Mouse (Mus musculus): Measurements from ENCODE around the gene Comtd1. TPM values are rescaled to one million over a fixed set of nuclear protein-coding genes. Genes with fewer than 3 reads are reported as not detected.

The Comtd1 gene
- polyA plus RNA-seq, 1 experiment from 2014 or later = 59.0 TPM

GRCm38 (mm10) chr14:21854271-21854670, 5.5 kb upstream of the Comtd1 start:
- Histone ChIP-seq H3K9me3 (ENCODE audit: control insufficient read depth, low read length) (no peaks in the 10 kb centered on the region), H3K27me3 (replicated peaks; ENCODE audit: control insufficient read depth, insufficient read depth, low read length) (no peaks in the 10 kb centered on the region), H3K4me1 (replicated peaks; ENCODE audit: control insufficient read depth, insufficient read depth, low read length) (peaks cover 39% of the 10 kb centered on the region), H3K36me3 (ENCODE audit: control insufficient read depth, insufficient read depth, low read length) (no peaks in the 10 kb centered on the region), H3K4me2 (peak overlapping the region; percentile 56), H3K4me3 (ENCODE audit: low read depth, low read length) (no peak overlapping the region), H3K9ac (ENCODE audit: low read depth, low read length) (no peak overlapping the region; the same call in 1 of the 2 replicates), H3K27ac (ENCODE audit: low read depth, low read length) (no peak overlapping the region)
- no peak for ATAC-seq (replicated peaks; ENCODE audit: low FRiP score)
- 63% methylated on average over 9 of the region's 9 CpGs for WGBS
- DNase-seq (ENCODE audit: low spot score) = no peak

GRCm38 (mm10) chr14:21853456-21854109, 4.8 kb upstream of the Comtd1 start:
- peak overlapping the region; percentile 23; the same call in 1 of the 2 replicates for H3K27ac ChIP-seq (ENCODE audit: low read depth, low read length)
- no peaks in the 10 kb centered on the region for H3K27me3 ChIP-seq (replicated peaks; ENCODE audit: control insufficient read depth, insufficient read depth, low read length)
- no peaks in the 10 kb centered on the region for H3K36me3 ChIP-seq (ENCODE audit: control insufficient read depth, insufficient read depth, low read length)
- DNase-seq (ENCODE audit: low spot score) (peak; percentile 77), ATAC-seq (replicated peaks; ENCODE audit: low FRiP score) (peak; percentile 42)
- H3K9ac ChIP-seq (ENCODE audit: low read depth, low read length) = peak overlapping the region; percentile 28
- 6% methylated on average over 17 of the region's 17 CpGs for WGBS
- peaks cover 42% of the 10 kb centered on the region for H3K4me1 ChIP-seq (replicated peaks; ENCODE audit: control insufficient read depth, insufficient read depth, low read length)
- peak overlapping the region; percentile 56 for H3K4me2 ChIP-seq
- H3K9me3 ChIP-seq (ENCODE audit: control insufficient read depth, low read length) = no peaks in the 10 kb centered on the region
- peak overlapping the region; percentile 5; the same call in 1 of the 2 replicates for H3K4me3 ChIP-seq (ENCODE audit: low read depth, low read length)

DNA sequence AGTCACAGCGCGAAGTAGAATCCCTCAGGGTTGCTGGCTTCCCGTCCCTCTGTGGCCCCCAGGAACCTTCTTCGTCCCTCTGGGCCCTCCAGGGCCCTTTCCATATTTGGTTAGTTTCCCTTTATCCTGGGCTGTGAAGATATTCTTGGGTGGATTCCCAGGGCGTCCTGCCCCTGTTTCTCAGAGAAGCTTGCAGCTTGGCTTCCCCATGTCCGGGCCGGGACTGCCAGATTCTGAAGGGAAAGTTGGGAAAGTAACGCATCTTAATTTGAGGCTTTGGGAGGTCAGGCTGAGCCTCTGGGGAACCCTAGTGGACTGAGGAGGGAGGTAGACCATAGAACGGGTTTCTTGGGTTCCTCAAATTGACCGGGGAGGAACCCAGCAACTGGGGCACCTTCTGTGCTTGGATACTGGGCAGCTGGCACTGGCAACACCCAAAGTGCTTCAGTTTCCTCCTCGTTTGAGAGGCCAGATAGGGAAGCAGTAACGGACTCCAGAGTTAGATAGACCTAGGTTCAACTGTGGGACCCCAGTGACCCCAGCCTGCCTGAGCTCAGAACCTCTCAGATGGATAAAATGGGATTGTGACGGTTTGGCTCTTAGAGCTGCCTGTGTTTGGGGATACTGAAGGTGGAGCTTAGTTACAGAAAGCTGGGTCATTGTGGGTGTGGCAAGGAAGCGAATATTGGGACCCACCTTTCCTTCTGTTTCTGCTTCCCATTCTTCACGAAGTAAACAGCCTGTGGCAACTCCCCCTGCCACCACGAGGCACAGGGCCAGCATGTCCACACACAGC, 3.4 kb upstream of the Comtd1 start:
- H3K4me2 ChIP-seq = no peak overlapping the region
- no peak for DNase-seq (ENCODE audit: low spot score)

DNA sequence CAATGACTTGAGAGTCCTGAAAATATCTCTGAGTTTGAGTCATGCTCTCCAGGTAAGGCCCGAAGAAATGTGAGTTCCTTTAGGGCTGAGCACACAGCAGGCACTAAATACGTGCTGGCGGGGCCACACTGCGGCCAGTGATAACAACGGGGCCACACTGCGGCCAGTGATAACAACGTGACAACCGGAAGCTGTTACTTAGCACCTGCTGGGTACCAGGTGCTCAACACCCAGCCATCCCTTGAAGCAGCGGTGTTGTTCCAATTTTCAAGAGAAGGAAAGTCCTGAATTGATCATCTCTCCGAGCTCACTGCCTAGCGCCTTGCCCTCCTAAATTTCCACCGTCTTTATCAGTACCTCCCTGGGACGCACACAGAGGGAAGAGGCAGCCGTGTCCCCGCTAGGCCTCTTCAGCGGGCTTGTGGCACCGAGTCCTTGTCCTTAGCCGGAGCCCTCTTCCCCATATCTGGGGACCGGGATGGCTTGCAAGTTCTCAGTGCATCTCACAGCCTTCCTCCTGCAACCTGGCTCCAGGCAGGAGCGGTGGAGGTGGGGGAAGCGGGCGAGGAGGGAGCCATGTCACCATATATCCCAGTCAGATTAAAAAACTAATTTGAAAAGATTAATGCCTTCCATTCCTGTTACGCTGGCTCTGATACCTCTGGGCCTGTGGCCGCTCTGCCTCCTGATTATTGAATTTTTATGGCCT, 1.8 kb upstream of the Comtd1 start:
- peaks cover 56% of the 10 kb centered on the region for H3K4me1 ChIP-seq (replicated peaks; ENCODE audit: control insufficient read depth, insufficient read depth, low read length)
- H3K4me2 ChIP-seq = peak overlapping the region; percentile 43
- peaks cover 4% of the 10 kb centered on the region; the same call in 1 of the 2 replicates for H3K36me3 ChIP-seq (ENCODE audit: control insufficient read depth, insufficient read depth, low read length)
- no peak for DNase-seq (ENCODE audit: low spot score)
- H3K9ac ChIP-seq (ENCODE audit: low read depth, low read length) = no peak overlapping the region
- H3K27ac ChIP-seq (ENCODE audit: low read depth, low read length) = peak overlapping the region; percentile 83
- ATAC-seq (replicated peaks; ENCODE audit: low FRiP score) = peak; percentile 54
- H3K9me3 ChIP-seq (ENCODE audit: control insufficient read depth, low read length) = no peaks in the 10 kb centered on the region
- H3K4me3 ChIP-seq (ENCODE audit: low read depth, low read length) = no peak overlapping the region
- H3K27me3 ChIP-seq (replicated peaks; ENCODE audit: control insufficient read depth, insufficient read depth, low read length) = no peaks in the 10 kb centered on the region
- 49% methylated on average over 24 of the region's 24 CpGs for WGBS

More for the DNA sequence above, 3.4 kb upstream of the Comtd1 start:
- Histone ChIP-seq H3K36me3 (ENCODE audit: control insufficient read depth, insufficient read depth, low read length) (no peaks in the 10 kb centered on the region), H3K4me1 (replicated peaks; ENCODE audit: control insufficient read depth, insufficient read depth, low read length) (peaks cover 48% of the 10 kb centered on the region), H3K9ac (ENCODE audit: low read depth, low read length) (no peak overlapping the region), H3K27ac (ENCODE audit: low read depth, low read length) (peak overlapping the region; percentile 13), H3K4me3 (ENCODE audit: low read depth, low read length) (no peak overlapping the region), H3K9me3 (ENCODE audit: control insufficient read depth, low read length) (no peaks in the 10 kb centered on the region), H3K27me3 (replicated peaks; ENCODE audit: control insufficient read depth, insufficient read depth, low read length) (no peaks in the 10 kb centered on the region)
- ATAC-seq (replicated peaks; ENCODE audit: low FRiP score) = no peak
- 67% methylated on average over 16 of the region's 16 CpGs for WGBS

- Histone ChIP-seq H3K4me1 (replicated peaks; ENCODE audit: control insufficient read depth, insufficient read depth, low read length) (peaks cover 56% of the 10 kb centered on the region), H3K27me3 (replicated peaks; ENCODE audit: control insufficient read depth, insufficient read depth, low read length) (no peaks in the 10 kb centered on the region), H3K36me3 (ENCODE audit: control insufficient read depth, insufficient read depth, low read length) (peaks cover 10% of the 10 kb centered on the region; the same call in 1 of the 2 replicates), H3K4me3 (ENCODE audit: low read depth, low read length) (no peak overlapping the region), H3K9ac (ENCODE audit: low read depth, low read length) (no peak overlapping the region), H3K9me3 (ENCODE audit: control insufficient read depth, low read length) (no peaks in the 10 kb centered on the region), H3K27ac (ENCODE audit: low read depth, low read length) (peak overlapping the region; percentile 83), H3K4me2 (peak overlapping the region; percentile 43)
- ATAC-seq (replicated peaks; ENCODE audit: low FRiP score) (peak; percentile 32), DNase-seq (ENCODE audit: low spot score) (peak; percentile 55)
- WGBS = 76% methylated on average over 13 of the region's 13 CpGs
Observed at GRCm38 (mm10) chr14:21849524-21850418, 994 bp upstream of the Comtd1 start.

DNA sequence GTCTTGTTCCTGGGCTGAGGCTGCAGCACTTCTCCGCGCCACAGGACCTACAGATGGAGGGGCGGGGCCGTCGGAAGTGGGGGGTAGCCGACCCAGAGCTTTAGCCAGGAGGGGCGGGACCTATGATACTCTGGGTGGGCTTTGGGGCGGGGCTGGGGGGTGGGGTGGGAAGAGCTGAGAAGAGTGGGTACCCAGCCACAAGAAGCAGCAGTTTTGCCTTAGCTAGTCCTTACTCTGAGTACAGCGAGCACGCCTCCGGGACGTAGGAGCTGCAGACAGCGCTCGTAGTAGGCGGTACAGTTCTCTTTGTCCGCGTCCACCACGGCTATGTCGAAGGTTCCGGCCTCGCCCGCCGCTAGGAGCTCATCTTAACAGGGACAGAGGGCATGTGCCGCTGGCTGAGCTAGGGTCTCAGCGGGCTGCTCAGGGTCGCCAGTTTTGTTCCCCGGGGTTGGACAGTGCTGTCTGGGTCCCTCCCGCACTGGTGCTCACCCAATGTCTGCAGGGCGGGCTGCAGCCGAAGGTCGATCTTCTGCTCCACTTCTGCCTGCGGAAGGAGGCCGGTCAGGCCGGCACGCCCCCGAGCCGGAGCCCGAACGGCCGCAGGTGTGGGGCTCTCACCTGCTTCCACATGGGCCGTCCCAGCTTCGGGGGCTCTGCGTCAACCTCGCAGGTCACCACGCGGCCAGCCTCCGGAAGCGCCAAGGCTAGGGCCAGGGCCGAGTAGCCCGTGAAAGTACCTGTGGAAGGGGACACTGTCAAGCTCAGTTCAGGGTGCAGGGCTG, 1.2 kb downstream of the Comtd1 start:
- peak; percentile 27 for ATAC-seq (replicated peaks; ENCODE audit: low FRiP score)
- no peaks in the 10 kb centered on the region for H3K9me3 ChIP-seq (ENCODE audit: control insufficient read depth, low read length)
- peak; percentile 79 for DNase-seq (ENCODE audit: low spot score)
- peak overlapping the region; percentile 99 for H3K4me2 ChIP-seq
- H3K27ac ChIP-seq (ENCODE audit: low read depth, low read length) = peak overlapping the region; percentile 89
- peak overlapping the region; percentile 86 for H3K9ac ChIP-seq (ENCODE audit: low read depth, low read length)
- H3K4me1 ChIP-seq (replicated peaks; ENCODE audit: control insufficient read depth, insufficient read depth, low read length) = peaks cover 54% of the 10 kb centered on the region
- WGBS = under 1% methylated on average over 50 of the region's 50 CpGs
- H3K4me3 ChIP-seq (ENCODE audit: low read depth, low read length) = peak overlapping the region; percentile 73
- H3K36me3 ChIP-seq (ENCODE audit: control insufficient read depth, insufficient read depth, low read length) = peaks cover 20% of the 10 kb centered on the region
- H3K27me3 ChIP-seq (replicated peaks; ENCODE audit: control insufficient read depth, insufficient read depth, low read length) = no peaks in the 10 kb centered on the region

DNA sequence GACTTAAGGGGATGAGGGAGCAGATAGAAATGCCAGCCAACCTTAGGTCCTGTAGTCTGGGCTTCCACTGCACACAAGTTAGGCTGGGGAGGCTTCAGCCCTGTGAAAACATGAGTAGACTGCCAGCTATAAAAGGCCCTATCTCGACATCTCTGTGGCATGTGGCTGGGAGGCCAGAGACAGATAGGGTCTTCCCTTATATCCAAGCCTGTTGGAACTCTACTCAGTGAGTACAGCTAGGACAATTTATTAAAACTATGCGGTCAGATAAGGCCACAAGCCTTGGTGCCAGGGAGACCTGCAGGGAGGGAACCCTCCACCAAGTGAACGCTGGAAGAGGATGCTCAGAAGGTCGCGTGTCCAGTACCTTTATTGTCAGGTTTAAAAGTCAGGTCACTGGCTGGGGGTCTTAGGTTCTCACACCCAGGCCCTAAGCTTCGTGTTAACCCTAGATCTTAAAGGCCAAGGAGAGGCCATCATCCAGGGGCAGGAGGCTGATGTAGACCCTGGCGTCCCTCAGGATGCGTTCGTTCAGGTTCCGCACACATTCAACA, 1.9 kb downstream of the Comtd1 start:
- 0 out of 2 replicates have a peak overlapping the region, but pooled peaks have one; percentile 13 for H3K9ac ChIP-seq (ENCODE audit: low read depth, low read length)
- H3K36me3 ChIP-seq (ENCODE audit: control insufficient read depth, insufficient read depth, low read length) = peaks cover 27% of the 10 kb centered on the region
- peaks cover 51% of the 10 kb centered on the region for H3K4me1 ChIP-seq (replicated peaks; ENCODE audit: control insufficient read depth, insufficient read depth, low read length)
- no peaks in the 10 kb centered on the region for H3K9me3 ChIP-seq (ENCODE audit: control insufficient read depth, low read length)
- ATAC-seq (replicated peaks; ENCODE audit: low FRiP score) (no peak), DNase-seq (ENCODE audit: low spot score) (no peak)
- peak overlapping the region; percentile 99 for H3K4me2 ChIP-seq
- WGBS = 18% methylated on average over 10 of the region's 10 CpGs
- H3K27me3 ChIP-seq (replicated peaks; ENCODE audit: control insufficient read depth, insufficient read depth, low read length) = no peaks in the 10 kb centered on the region
- H3K27ac ChIP-seq (ENCODE audit: low read depth, low read length) = peak overlapping the region; percentile 89
- peak overlapping the region; percentile 73 for H3K4me3 ChIP-seq (ENCODE audit: low read depth, low read length)

Data from liver, embryonic 11.5 days (tissue).